Mouse (Mus musculus) heart, adult 18-20 months (tissue): ENCODE measurements around the gene Snapin. TPM values are rescaled to one million over a fixed set of nuclear protein-coding genes. Genes with fewer than 3 reads are reported as not detected.

Experiments used
- DNase-seq, 2 experiments: peaks; one replicate each; pipeline ENCODE4 v3.0.0; 2021 to 2022; ENCODE audit warnings: mixed read lengths in 1 of 2
- total RNA-seq, 2 experiments: library from RNA; stranded (reverse); gene quantifications; 2 replicates each; pipeline ENCODE4 v1.2.3; 2021

Snapin gene
- total RNA-seq, 2 experiments from 2014 or later, result 62.0 to 70.7 TPM

DNA sequence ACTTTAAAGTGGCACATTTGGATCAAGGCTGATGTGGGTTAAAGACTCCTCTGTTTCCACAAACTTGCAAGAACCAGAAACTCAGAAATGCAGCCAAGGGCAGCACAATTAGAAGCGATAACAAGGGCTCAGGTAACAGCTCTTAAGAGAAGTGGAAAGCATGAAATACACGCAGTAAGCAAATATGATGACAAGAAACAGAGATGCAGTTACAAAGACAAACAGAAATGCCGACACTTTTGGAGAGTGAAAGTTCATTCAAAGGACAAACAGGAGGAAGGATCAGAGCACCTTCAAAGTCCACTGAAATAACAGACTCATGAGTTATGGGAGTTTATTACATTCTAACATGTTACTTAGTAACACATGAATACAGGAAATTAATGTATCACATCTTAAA is 15.5 kb upstream of the Snapin start:
- no peak for DNase-seq

DNA sequence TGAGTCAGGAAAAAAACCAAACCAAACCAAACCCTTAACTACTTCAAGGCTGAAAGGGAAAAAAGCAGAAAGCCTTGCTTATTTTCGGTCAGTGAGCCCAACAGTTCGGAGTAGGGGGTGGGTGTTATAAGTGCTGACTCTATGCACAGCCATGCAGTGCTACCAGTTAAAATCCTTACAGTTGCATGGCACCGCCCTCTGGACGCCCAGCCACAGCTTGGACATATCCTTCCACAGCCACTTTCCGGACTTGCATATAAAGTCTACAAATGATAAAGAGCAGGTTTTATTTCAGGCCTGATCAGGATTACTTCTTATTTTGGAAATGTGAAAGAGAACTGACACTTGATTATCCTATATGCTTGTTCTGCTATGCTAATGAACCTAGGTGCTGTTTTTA is 14.4 kb upstream of the Snapin start:
- DNase-seq, result no peak

DNA sequence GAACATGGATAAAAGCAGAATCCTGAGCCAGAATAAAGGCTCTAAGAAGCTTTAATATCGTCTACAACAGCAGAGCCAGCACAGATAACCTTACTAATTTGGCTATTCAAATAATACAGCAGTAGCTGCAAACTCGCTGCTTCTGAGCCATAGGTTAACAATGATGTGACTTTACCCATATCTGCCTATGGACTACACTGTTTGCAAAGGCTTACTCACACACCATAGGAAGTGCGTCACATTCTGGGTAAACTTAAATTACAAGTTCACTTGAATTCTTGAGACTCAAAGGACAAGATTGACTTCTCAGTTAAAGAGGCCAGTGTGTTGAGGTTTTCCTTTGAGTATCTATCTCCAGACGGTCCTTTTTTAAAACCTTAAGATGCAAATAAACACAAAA is 12.6 kb upstream of the Snapin start:
- DNase-seq, result no peak

DNA sequence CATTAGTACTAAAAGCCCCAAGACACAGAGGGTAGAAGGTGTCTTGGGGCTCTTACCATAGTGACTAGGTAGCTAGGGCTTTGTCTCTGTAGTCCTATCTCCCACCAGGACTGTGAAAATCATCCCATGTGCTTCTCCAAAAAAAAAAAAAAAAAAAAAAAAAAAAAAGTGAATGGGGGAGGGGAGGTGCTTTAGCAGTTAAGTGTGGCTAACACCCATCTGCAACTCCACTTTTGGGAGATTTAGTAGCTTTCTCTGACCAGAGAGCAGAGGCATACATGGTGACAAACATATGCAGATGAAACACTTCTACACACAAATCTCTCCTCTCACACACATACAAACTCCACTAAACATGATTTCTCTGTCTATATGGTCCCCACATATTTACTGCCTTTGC is 6.8 kb upstream of the Snapin start:
- no peak for DNase-seq

DNA sequence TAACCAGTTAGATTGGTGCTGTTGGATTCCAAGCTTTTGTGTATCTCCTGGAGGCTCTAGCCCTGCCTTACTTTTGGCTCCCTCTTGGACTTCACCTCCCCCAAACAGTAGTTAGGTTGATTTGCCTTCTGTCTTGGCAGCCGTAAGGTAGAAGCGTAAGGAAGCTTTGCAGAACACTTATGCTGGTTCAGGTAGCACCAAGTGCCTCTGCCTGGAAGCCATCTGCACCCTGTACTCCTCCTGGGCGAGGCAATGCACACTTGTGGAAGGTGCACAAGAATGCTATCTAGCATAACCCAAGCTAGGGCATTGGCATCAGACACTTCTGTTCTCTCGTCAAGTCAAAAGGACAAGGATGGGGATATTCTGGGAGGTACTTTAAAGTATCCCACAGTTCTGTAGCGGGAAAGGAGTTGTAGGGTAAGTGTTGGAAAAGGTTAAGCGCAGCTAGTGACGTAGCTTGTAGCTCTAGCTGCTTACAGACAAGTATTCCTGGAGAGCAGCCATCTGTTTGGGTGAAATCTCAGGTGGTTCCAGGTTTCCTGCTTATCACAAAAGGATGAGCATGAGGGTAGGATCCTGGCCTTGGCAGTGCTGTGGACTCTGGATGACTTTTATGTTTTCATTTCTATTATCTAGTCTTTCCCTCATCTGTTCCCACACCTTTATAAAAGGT is 5.2 kb upstream of the Snapin start:
- DNase-seq, result no peak

DNA sequence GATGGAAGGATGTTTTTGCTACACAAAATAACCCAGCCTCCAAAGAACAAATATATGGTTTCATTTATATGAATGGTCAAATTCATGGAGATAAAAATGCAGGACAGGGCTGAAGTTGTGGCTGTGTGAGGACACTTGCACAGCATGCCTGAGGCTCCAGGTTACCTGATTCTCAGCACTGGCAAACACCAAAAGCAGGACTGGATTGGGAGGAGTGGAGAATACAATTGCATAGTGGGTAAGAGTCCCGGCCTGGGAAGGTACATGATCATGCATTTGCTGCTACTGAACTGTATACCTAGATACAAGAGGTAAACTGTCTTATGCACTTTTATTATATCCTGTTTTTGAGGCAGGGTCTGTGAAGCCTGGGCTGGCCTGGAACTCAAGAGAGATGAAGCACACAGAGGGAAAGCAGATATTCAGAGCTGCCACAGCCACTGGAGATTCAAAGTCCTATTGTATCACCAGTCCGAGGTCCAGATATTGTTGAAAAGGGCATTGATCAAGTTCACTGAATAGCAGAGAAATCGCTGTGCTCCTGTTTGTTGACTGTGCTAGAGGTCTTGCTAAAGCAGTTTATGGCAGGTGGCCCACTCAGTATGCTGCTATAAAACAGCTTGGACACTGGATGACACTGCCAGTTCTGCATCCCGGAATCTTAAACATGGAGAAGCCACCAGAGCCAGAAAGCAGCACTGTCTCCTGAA is 3.2 kb upstream of the Snapin start:
- no peak for DNase-seq

DNA sequence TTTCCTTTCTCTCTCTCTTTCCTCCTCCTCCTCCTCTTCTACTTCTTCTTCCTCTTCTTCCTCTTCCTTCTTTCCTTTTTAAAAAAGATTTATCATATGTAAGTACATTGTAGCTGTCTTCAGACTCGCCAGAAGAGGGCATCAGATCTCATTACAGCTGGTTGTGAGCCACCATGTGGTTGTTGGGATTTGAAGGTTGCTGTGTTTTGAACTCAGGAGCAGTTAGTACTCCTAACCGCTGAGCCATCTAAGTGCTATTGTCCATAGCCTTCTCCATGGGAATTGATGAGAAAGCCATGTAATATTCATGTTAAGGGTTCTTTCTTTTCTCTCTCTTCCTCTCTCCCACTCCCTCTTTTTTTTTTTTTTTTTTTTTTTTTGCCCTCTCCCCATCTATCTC is 517 bp upstream of the Snapin start:
- peak; percentile 53 to 61 for DNase-seq

DNA sequence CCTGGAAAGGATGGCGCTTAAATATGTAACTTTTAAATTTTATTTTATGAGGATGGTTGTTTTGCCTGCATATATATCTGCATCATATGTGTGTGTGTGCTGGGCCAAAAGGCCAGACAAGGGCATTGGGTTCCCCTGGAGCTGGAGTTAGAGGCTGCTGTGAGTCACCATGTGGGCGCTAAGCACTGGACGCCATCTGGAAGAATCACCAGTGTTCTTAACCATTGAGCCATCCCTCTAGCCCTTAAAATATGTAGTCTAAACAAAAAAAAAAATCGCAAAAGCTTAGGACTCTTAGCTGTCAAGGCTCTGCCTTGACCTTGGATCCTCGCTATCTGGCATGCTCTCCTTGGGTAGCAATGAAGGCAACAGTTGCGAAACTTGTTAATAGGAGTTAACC is 2.3 kb downstream of the Snapin start:
- DNase-seq, result no peak

DNA sequence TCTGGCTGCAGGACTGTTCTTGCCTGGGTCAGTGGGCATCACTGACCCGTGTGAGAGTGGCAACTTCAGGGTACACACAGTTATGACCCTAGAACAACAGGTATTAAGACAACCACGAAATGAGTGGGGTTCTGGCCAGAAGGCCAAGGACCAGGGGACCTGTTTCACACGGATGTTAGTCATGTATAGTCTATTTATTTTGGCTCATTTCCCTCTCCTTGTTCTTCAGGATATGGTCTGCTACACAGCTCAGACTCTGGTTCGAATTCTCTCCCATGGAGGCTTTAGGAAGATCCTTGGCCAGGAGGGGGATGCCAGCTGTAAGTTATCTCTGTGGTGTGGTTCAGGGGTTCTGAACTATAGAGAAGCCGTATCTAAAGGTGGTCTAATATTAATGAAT is 3.8 kb downstream of the Snapin start:
- DNase-seq, result no peak

DNA sequence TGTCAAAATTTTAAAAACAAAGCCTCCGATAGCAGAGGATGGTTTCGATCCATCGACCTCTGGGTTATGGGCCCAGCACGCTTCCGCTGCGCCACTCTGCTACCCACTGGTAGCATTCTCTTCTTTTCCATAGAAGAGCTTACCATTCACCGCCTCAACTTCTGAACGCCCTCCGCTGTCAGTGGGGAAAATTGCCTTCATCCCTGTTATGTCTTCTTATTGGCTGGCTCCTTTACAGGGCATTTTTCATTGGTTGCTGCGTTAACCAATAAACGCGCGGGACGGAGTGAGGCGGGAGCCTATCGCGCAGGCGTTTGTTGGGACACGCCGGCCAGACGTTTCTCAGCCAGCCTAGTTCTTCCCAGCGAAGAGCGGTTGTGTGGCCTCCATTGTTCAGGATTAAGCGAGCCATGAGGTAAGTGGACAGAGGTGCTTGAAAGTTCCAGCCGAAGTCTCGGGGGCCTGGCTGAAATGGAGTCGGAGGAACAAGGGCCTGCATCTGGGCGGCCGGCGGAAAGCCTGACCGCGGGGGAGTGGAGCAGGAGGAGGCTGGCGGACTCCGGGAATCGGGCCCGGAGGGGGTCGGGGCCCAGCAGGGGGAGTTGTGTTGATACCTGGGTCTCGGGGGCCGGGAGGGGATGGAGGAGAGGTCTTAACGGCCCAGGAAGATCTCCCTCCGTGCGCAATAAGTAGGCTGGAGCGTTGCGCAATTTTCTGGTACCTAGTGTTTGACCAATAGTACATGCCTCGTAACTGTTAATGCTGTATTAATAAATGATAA is 14.8 kb downstream of the Snapin start, which contains the start of gene Ilf2:
TSS of gene Ilf2 (plus strand) at position 296 of the 781 bp plus-strand sequence.
- peak; percentile 95 to 98 for DNase-seq

DNA sequence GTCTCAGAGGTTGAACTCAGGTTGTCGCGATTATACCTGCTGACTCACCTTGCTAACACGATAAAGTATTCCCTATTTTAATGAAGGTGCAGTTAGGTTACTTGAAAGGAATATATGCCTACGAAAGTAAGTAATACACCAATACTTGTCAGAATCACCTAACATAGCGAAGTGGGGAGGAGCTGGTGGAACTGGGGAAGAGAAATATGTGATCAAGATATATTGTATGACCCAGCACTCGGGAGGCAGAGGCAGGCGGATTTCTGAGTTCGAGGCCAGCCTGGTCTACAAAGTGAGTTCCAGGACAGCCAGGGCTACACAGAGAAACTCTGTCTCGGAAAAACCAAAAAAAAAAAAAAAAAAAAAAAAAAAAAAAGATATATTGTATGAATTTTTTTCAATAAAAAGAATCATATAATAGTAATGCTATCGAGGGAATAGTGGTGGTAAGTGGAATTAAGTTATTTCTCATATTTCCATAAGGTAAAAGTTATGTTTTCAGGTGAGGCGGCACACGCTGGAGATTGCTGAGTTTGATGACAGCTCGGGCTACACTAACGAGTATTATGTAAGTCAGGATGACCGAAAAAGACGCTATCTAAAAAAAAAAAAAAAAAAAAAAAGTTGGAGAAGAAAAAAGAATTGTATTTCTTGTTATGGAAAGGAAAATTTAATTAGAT is 15.5 kb downstream of the Snapin start:
- no peak for DNase-seq

DNA sequence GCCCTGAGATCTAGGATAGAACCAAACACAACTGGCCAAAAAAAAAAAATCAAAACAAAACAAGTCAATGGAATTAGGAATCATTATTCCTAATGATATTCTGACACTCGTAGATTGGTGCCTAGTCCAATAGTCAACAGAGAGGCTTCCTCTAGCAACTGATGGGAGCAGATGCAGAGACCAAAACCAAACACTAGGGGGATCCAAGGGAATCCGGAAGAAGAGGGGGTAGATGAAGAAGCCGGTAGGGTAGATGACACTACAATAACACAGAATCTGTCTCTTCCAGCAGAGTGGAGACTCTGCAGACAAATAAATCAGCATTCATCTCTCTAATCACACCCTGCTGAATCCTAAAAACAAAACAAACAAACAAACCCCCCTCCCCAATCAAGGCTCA is 18.6 kb downstream of the Snapin start:
- peak; percentile 70 to 72 for DNase-seq

DNA sequence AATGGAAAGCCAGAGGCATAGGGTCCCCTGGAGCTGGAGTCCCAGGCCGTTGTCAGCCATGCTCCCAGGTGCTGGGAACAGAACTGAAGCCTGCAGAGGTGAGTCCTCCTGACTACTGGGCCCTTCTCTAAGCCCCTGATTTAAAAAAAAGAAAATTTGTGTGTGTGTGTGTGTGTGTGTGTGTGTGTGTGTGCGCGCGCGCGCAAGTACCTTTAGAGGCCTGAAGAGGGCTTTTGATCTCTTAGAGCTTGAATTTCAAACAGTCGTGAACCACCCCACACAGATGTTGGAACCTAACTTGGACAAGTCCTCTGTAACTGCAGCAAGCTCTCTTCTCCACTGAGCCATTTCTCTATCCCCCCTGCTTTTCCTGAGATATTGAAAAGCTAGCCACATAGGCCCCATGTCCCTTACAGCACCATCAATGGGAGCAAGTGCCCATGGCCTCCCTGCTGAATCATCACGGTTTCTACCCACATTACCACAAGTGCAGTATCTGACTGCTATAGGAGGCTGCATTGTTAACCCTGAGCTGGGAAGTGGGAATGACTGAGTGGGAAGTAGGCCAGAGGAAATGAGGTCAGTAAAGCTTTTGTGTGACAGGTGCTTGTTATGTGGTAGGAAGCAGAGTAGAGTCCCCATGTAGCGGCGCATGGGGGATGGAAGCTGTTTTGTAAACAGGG is 23.1 kb downstream of the Snapin start:
- DNase-seq, result no peak

DNA sequence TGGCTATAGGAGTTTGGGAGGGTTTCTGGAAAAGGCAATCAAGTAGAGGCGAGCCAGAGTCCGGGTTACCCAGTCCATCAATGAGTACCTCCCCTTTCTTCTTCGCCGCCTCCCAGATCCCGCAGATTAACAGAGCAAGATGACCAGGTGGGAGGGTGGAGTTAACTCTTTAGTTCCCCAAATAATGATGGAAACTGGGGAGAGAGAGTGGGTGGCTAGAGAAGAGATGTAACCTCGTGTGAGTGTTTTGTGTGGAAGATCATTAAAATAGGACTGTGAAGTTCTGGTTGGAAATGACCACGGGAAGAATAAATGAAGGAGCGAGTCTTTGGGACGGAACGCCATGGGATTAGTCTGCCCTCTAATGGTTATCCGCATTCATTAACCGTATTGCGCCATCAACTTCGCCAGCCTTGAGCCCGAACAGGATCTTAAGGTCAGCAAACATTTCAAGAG is 24.5 kb downstream of the Snapin start:
- DNase-seq, result peak; percentile 83

DNA sequence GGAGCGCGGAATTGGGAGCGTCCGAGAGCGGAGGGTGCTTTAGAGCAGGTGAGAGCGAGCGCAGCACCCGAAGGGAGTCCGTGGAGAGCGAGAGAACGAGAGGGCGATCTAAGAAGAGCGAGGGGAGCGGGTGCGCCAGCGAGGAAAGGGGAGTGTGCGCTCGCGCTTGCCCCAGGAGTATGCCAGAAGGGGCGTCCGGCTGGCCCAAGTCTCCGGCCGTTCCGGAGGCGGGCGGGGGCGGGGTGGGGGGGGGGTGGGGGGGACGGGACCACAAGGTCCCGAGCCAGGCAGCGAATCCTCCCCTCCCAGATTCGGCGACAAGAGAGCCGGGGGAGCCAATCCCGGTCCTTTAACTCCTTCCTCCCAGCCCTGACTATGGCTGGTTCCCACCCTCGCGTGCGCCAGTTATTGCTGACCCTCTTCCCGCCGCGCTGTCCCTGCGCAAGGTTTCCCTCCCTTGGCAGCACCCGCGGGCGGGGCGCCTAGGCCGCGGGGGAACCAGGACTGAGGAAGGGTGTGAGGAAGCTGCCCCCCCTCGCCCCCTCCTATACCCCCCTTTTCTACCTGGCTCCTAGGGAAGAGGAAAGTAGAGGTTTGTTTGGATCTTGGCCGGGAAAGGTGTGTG is 25.0 kb downstream of the Snapin start, which contains the start of gene Npr1:
TSS of gene Npr1 (minus strand) at position 181 of the 625 bp plus-strand sequence.
- DNase-seq, result peak; percentile 67 to 74

DNA sequence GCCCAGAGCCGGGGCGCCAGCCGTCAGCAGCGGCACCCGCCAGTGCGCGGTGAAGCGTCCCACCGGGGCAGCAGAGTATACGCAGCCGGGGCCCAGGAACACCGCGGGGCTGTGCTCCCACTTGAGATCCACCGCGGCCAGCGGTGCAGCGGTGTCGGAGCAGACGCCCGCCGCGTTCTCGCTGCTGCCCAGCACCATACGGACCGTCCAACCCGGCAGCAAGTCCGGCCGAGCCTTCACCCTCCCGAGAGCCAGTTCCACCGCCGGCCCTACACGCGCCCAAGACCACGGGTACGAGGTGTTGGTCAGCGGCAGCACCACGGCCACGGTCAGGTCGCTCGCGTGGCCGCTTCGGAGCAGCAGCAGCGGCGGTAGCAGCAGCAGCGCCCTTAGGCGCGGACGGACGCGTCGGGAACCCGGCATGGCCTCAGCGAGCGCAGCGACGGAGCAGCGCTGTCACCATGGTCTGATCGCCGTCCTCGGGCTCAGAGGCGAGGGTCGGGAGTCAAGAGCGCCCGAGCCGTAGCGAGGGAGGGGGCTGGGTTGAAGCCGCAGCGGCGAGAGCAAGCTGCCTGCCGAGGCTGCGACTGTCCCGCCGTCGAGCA is 25.6 kb downstream of the Snapin start:
- peak in 1 of 2 experiments; percentile 22 for DNase-seq

DNA sequence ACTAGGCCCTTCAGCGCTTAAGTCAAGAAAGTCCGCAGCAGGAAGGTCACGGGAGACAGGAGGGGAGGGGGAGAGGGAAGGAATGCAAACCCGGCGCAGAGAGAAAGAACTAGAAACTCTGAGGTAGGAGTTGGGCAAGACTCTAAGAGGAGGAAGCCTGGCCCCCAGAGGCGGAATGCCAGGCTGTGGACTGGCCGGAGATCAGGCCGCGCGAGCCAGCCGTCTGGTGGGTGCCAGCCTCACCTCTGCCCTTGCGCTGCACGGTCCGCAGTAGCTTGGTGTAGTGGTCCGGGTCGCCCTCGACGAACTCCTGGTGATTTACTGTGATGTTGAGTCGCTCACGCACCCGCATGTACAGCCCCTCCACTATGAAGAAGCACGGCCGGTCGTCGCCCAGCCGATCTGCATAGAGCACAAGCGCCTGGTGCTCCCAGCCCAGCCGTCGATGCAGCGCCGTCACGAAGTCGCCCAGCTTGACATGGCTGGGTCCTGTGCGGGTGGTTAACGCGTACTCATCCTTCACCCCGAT is 26.2 kb downstream of the Snapin start:
- DNase-seq, result peak; percentile 40 to 58

DNA sequence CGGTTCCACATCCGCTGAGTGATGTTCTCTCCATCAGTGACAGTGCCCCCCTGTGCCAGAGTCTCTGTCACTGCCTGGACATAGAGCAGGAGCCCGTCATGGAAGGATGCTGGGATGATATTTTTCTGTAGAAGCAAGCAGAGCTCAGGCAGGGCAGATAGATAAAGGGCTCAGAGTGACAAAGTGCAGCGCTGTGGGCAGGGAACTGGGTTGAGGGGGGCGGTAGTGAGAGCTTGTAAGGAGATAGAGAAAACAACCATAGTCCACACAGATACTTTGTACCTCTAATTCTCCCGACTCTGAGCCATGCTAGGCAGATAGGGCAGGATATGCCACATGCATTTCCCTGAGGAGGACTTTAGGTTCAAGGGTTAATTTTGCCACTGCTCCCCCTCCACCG is 28.3 kb downstream of the Snapin start:
- no peak for DNase-seq

DNA sequence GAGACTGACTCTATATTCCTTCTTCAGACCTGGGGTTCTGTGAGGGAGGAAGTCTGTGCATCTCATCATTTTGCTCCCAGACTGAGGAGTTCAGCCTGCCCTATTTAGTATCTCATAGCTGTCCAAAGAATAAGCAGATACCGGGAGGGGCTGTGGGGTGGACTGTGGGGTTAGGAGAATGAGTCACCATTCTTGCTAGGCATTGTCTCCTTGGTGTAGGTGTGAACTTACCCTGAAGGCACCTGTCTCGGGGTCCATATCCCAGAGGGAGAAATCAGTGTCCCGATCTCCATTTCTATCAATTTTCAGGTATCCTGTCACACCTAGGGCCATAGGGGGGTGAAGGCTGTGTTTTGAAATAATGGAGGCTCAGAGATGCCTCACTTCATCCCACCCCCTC is 28.9 kb downstream of the Snapin start:
- no peak for DNase-seq

DNA sequence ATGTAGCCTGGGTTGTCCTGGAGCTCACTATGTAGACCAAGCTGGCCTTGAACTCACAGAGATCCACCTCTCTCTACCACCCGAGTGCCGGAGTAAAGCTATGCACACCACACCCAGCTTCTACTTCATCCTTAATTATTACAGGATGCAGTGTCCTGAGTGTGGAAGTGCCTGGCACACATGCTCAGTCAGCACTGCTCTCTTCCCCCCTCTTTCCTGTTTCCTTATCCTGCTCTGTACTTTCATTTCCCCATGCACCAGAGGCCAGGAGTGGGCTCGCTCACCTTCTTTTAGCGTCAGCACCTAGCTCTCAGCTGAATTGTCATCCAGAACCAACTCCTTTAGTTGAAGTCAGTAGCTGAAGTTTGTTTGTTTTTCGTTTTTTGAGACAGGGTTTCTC is 30.5 kb downstream of the Snapin start:
- DNase-seq, result no peak

DNA sequence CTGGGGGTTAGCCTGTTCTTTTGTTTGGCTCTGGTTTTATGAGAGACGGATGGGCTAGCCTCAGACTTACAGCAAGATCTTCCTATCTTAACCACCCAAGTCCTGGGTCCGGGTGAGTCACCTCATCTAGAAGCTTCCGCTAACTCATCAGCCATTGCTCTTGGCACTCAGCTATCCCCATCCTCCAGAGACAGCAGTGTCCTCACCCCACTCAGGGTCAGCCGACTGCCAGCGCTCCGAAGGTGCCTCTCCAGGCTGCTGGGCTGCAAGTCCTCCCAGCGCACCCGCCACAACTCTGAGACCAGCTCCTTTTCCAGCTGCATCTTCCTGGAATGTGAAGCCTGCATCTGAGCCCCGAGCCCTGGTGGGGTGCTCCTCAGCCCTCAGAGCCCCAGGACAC is 31.1 kb downstream of the Snapin start:
- DNase-seq, result no peak
